Mouse (Mus musculus): ENCODE measurements around the gene Hddc2.
"Not testable (repeated sequence)": the region's sequence is repeated elsewhere in the genome, so short reads cannot be mapped to it uniquely, and the experiment has no call there.

The Hddc2 gene

GRCm38 (mm10) chr10:31352845-31353427 is 39.8 kb downstream of the Hddc2 start:
- in situ Hi-C loops (cut with MboI, MseI), result no loop called here

GRCm38 (mm10) chr10:31354141-31354540 is 41.0 kb downstream of the Hddc2 start:
- in situ Hi-C loops (cut with MboI, MseI), result no loop called here

GRCm38 (mm10) chr10:31354886-31355461 is 41.8 kb downstream of the Hddc2 start:
- in situ Hi-C loops (cut with MboI, MseI), result no loop called here

- in situ Hi-C loops (cut with MboI, MseI), result no loop called here
Measured at GRCm38 (mm10) chr10:31359749-31360148, 46.6 kb downstream of the Hddc2 start.

GRCm38 (mm10) chr10:31370200-31370599 is 57.0 kb downstream of the Hddc2 start:
- in situ Hi-C loops (cut with MboI, MseI), result not testable (repeated sequence)
